In the genomic region with DNA sequence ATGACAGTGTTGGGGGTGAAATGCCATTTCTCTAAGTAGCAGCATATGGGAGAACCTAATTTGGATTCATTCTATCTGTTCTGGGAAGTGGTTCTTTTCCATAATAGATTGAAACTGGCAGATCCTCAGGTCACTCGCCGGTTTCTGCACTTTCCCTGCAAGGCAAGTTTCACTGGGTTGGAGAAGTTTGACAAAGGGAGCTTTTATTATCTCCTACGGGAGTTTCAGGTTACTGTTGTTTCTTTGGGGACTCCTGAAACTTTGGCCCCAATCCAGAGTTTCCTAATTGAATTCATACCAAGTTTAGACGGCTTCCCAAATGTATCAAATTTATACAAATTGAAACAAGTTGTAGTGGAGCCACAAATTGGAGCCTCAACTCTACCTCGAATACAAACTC, we compare ENCODE assay signal across 29 mouse cellular contexts. TPM values are rescaled to one million over a fixed set of nuclear protein-coding genes. Genes with fewer than 3 reads are reported as not detected.
DNase-seq lines count a peak whose midpoint lies in the region; ATAC-seq and TF ChIP-seq lines count a peak whose summit lies in the region.
"Had no signal": no experiment of that assay in that cellular context is flagged by ENCODE, and none has a peak within 500 bp of the region (broad histone marks: within the 10 kb centered on the region; RNA-seq: fewer than 3 reads in every experiment).

No protein-coding gene starts in this region.

- no peaks in the 10 kb centered on the region for H3K4me1 ChIP-seq in embryonic facial prominence, embryonic 11.5 days (ENCODE audit: control insufficient read depth, insufficient read depth, low read length)
- H3K4me1 ChIP-seq in limb, embryonic 14.5 days (ENCODE audit: control insufficient read depth, insufficient read depth, low read length), result 0 out of 2 replicates have a peak, but pooled peaks cover 4% of the 10 kb centered on the region
- H3K4me1 ChIP-seq: forebrain, embryonic 15.5 days; heart, embryonic 10.5 days; heart, embryonic 15.5 days; hindbrain, embryonic 13.5 days; liver, embryonic 12.5 days; midbrain, embryonic 13.5 days; neural tube, embryonic 13.5 days had no signal

- H3K4me2 ChIP-seq in embryonic facial prominence, embryonic 11.5 days (ENCODE audit: low read depth, low read length), result no peak overlapping the region
- H3K4me2 ChIP-seq in limb, embryonic 14.5 days (replicated peaks; ENCODE audit: low read depth, low read length, severe bottlenecking), result no peak overlapping the region
- H3K4me2 ChIP-seq: forebrain, embryonic 15.5 days; heart, embryonic 15.5 days; hindbrain, embryonic 13.5 days; limb, embryonic 13.5 days; liver, embryonic 12.5 days; midbrain, embryonic 13.5 days; neural tube, embryonic 13.5 days had no signal

- no peaks in the 10 kb centered on the region for H3K36me3 ChIP-seq in embryonic facial prominence, embryonic 11.5 days (replicated peaks; ENCODE audit: control insufficient read depth, insufficient read depth, low read depth, low read length)
- no peaks in the 10 kb centered on the region for H3K36me3 ChIP-seq in limb, embryonic 14.5 days (ENCODE audit: control insufficient read depth, insufficient read depth, low read length)
- H3K36me3 ChIP-seq: forebrain, embryonic 15.5 days; heart, embryonic 10.5 days; heart, embryonic 15.5 days; hindbrain, embryonic 13.5 days; limb, embryonic 13.5 days; liver, embryonic 12.5 days; midbrain, embryonic 13.5 days; neural tube, embryonic 13.5 days had no signal

- intact Hi-C loops in heart, postnatal 14 days (cut with DNase I), result no loop called here
- intact Hi-C loops in left cerebral cortex, postnatal 36 days (cut with DNase I), result no loop called here

- ATAC-seq in embryonic facial prominence, embryonic 11.5 days (replicated peaks; ENCODE audit: insufficient number of reproducible peaks, low FRiP score, low TSS enrichment, low read depth), result peak; percentile 62; the same call in 1 of the 2 replicates
- no peak for ATAC-seq in limb, embryonic 14.5 days (ENCODE audit: low FRiP score, low read depth)
- ATAC-seq: forebrain, embryonic 15.5 days; intestine, embryonic 16.5 days; liver, embryonic 12.5 days; liver, postnatal 0 days; midbrain, embryonic 13.5 days had no signal

- H3K4me3 ChIP-seq in embryonic facial prominence, embryonic 11.5 days (ENCODE audit: low read depth, low read length), result no peak overlapping the region
- no peak overlapping the region for H3K4me3 ChIP-seq in limb, embryonic 14.5 days (replicated peaks; ENCODE audit: low read length)
- H3K4me3 ChIP-seq: forebrain, embryonic 15.5 days; heart, embryonic 10.5 days; heart, embryonic 15.5 days; hindbrain, embryonic 13.5 days; limb, embryonic 13.5 days; liver, embryonic 12.5 days; midbrain, embryonic 13.5 days; neural tube, embryonic 13.5 days had no signal

- 23% methylated on average over 5 of the region's 5 CpGs for WGBS in embryonic facial prominence, embryonic 11.5 days
- WGBS in limb, embryonic 14.5 days, result 11% methylated on average over 5 of the region's 5 CpGs

- no peaks in the 10 kb centered on the region for H3K9me3 ChIP-seq in embryonic facial prominence, embryonic 11.5 days (replicated peaks; ENCODE audit: control insufficient read depth, low read length)
- no peaks in the 10 kb centered on the region for H3K9me3 ChIP-seq in limb, embryonic 14.5 days (ENCODE audit: control insufficient read depth, low read length)
- H3K9me3 ChIP-seq: forebrain, embryonic 15.5 days; heart, embryonic 10.5 days; heart, embryonic 15.5 days; hindbrain, embryonic 13.5 days; limb, embryonic 13.5 days; liver, embryonic 12.5 days; midbrain, embryonic 13.5 days; neural tube, embryonic 13.5 days had no signal

- peak; percentile 1 for DNase-seq in heart, adult 11 months
- DNase-seq in heart, postnatal 14 days, result no peak
- peak; percentile 2 for DNase-seq in NIH3T3 (ENCODE audit: low read depth)
- peak; percentile 80 for DNase-seq in embryonic facial prominence, embryonic 11.5 days (ENCODE audit: low spot score)
- DNase-seq in limb, embryonic 14.5 days (ENCODE audit: low spot score), result peak; percentile 55
- DNase-seq in left cerebral cortex, postnatal 36 days (ENCODE audit: low spot score in 2 of 2), result no peak
- no peak for DNase-seq in B cell, adult 2 months
- DNase-seq: adrenal gland, postnatal 10 days; cerebellum, adult 11 months; cerebellum, adult 9-10 months; heart, postnatal 36 days; kidney, postnatal 14 days; layer of hippocampus, adult 9-11 months; liver, postnatal 0 days; lung, postnatal 10 days; right cerebral cortex, postnatal 14 days; thymus, postnatal 4 days had no signal

- no peak overlapping the region for H3K27ac ChIP-seq in embryonic facial prominence, embryonic 11.5 days (replicated peaks; ENCODE audit: low read depth, low read length)
- no peak overlapping the region for H3K27ac ChIP-seq in limb, embryonic 14.5 days (replicated peaks; ENCODE audit: low read depth, low read length)
- H3K27ac ChIP-seq: forebrain, embryonic 15.5 days; heart, embryonic 10.5 days; heart, embryonic 15.5 days; hindbrain, embryonic 13.5 days; limb, embryonic 13.5 days; liver, embryonic 12.5 days; macrophage; midbrain, embryonic 13.5 days; neural tube, embryonic 13.5 days had no signal

- H3K27me3 ChIP-seq in embryonic facial prominence, embryonic 11.5 days (ENCODE audit: control insufficient read depth, insufficient read depth, low read length), result no peaks in the 10 kb centered on the region
- H3K27me3 ChIP-seq in limb, embryonic 14.5 days (ENCODE audit: control insufficient read depth, insufficient read depth, low read length), result no peaks in the 10 kb centered on the region
- H3K27me3 ChIP-seq: forebrain, embryonic 15.5 days; heart, embryonic 15.5 days; hindbrain, embryonic 13.5 days; limb, embryonic 13.5 days; liver, embryonic 12.5 days; midbrain, embryonic 13.5 days; neural tube, embryonic 13.5 days had no signal

- no peak for TF ChIP-seq POLR2A in limb, embryonic 14.5 days (IDR thresholded peaks at IDR 0.05; ENCODE audit: borderline replicate concordance, extremely low read depth, insufficient read depth, insufficient read length)

- H3K9ac ChIP-seq in embryonic facial prominence, embryonic 11.5 days (replicated peaks; ENCODE audit: low read length), result no peak overlapping the region
- H3K9ac ChIP-seq in limb, embryonic 14.5 days (ENCODE audit: low read depth, low read length, severe bottlenecking), result no peak overlapping the region
- H3K9ac ChIP-seq: forebrain, embryonic 15.5 days; heart, embryonic 15.5 days; hindbrain, embryonic 13.5 days; limb, embryonic 13.5 days; liver, embryonic 12.5 days; liver, postnatal 0 days; midbrain, embryonic 13.5 days; neural tube, embryonic 13.5 days had no signal

RNA-seq across cellular contexts. Expression of a gene that starts 49.0 kb away (rescaled TPM):
- total RNA-seq in heart, postnatal 14 days (2021), result 10 to 100 TPM; 20.0 to 20.5 TPM
- polyA plus RNA-seq in embryonic facial prominence, embryonic 11.5 days (2014; fragmentation: Nextera tagmentation; extraction: Ambion mirVana), result 3.6 and 3.8 TPM in 2 replicates
- polyA plus RNA-seq in limb, embryonic 14.5 days (2012; rRNA removed), result 20.5 and 22.2 TPM in 2 replicates
- 25.5 and 31.3 TPM in 2 replicates for polyA plus RNA-seq in limb, embryonic 14.5 days (2014; fragmentation: Nextera tagmentation; extraction: Ambion mirVana)
- 100 to 1,000 TPM; 104 to 125 TPM for total RNA-seq in left cerebral cortex, postnatal 36 days (2021)
- total RNA-seq: granulocyte monocyte progenitor cell, adult 5-6 weeks; megakaryocyte-erythroid progenitor cell, adult 5-6 weeks had no signal
- polyA plus RNA-seq: macrophage had no signal

Comparison
In these comparisons a context has a peak if more than half of its experiments do, and no peak if none do; other contexts are left out.
1. DNase-seq: peak in heart, adult 11 months (single experiment), NIH3T3 (single experiment), embryonic facial prominence, embryonic 11.5 days (single experiment) and limb, embryonic 14.5 days (single experiment); none in heart, postnatal 14 days (0 of 2), left cerebral cortex, postnatal 36 days (0 of 2) and B cell, adult 2 months (0 of 2).
2. RNA of a gene that starts 49.0 kb away (total RNA-seq): 104 to 125 TPM in left cerebral cortex, postnatal 36 days; 20.0 to 20.5 TPM in heart, postnatal 14 days; every median in the first group is over 4 times any median in the second.